Mouse (Mus musculus) urinary bladder, postnatal 14 days (tissue): ENCODE measurements at regions not wholly inside any gene's neighbourhood (a gene's known extent, or its start where the extent isn't known, plus 50 kb on each side); places are given as distances from the start of the nearest gene placed in this dataset.

Experiments used
- DNase-seq: peaks from one replicate; pipeline ENCODE4 v3.0.0; 2021; ENCODE audit warnings: low spot score

DNA sequence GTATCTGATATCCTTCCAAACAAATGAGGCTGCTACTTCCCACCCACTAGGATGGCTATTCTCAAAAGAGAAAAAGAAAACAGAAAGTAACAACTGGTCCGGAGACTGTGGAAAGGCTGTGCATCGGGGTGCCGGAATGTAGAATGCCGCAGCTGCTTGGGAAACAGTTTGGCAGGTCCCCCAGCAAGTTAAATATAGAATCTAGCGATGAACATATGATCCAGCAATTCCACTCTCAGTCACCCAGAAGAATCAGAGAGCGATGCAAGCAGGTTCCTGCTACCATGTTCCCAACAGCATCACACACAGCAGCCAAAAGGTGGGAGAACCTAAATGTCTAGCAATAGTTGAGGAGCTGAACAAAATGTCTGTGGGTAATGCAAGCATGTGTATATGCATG, 528.3 kb upstream of the Gm19410 start:
- no peak for DNase-seq

DNA sequence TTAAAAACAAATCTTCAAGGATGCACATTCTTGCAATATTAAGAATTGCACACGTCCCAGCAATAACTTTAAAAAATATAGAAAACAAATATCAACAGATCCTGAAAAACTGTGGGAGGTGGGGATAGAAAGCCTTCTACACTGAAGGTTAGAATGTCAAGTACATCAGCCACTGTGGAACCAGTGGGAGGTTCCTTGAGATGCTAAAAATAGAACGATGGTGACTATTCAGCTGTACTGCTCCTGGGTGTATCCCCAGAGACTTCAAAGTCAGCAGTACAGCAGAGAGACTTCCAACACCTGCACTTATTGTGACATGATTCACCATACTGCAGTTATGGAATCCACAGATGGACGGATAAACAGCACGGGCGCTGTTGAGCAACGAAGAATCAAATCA, 524.7 kb upstream of the Gm19410 start:
- DNase-seq, result no peak

DNA sequence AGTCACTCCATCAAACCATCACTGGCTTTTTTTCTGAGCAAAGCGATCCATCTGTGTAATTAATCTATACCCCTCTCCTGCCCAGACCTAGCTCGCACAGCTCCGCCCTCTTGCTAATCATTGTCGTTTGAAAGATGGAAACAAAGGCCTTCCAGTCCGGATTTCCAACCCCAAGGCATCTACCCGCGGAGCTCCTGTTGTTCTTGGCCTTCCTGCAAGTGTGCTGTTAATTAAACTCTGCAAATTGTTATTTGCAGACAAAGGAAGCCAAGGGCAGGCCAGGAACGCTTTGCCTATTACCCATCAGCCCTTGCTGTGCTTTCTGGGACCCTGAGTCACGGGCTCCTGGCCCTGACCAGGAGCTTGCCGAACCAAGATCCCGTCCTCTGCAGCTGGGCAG, 522.0 kb upstream of the Gm19410 start:
- no peak for DNase-seq

DNA sequence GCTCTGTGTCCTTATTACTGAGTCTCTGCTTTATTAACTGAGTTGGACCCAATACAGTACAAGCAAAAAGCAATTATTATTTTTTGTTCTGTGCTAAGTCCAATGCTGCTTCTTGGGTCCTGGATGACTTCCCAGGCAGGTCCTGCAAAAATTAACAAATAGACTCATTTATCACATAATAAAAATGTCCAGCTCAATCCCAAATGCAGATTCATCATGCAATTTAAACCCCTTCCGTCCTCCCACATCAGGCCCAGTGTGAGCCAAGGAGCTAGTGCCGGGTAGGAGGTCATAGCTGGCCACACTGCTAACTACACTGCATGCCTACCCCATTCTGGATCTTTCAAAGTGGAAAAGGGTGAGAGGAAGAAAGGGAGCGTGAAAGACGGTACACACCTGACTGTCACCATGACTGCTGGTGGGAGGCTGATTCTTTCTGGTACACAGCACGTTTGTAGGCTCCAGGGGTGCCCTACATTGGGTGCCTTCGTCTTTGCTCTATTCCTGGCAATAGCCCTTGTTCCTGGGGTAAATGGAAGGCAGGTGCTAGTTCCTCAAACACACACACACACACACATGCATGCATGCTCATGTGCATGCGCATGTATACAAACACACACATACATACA, 515.7 kb upstream of the Gm19410 start:
- DNase-seq, result no peak

DNA sequence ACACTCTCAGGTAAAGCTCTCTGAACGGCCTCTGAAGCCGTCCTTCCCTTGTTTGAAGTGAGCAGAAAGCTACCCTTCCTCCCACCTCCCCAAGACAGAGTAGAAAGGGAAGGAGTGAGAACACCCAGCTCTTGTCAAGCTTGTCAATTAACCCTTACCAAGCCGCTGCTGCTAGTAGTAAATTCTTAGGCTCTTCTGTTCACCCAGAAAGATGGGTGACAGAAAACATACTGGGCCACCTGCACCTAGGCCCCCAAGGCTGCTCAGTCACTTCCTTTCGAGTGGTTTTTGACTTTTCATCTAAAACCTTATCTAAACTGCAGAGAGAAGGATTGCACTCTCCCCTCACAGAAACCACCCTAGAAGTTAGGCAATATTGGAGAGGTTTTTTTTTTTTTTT, 514.9 kb upstream of the Gm19410 start:
- DNase-seq, result no peak

DNA sequence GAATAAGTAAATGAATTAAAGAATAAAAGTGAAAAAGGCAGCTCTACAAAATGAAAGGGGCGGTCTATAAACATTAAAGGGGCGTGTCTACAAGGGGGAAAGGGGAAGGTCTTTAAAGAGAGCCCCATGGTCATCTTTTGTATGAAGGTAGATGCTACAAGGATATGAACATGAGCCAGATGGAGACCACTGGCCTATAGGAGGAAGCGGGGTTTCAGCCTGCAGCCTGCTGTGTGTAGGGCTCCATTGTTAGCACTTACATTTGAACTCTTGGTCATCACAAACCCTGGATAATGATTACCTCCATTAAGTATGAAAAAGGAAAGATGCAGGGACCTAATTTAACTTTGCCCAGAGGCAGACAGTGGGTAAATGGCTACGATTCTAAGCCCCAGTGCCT, 511.6 kb upstream of the Gm19410 start:
- DNase-seq, result no peak

DNA sequence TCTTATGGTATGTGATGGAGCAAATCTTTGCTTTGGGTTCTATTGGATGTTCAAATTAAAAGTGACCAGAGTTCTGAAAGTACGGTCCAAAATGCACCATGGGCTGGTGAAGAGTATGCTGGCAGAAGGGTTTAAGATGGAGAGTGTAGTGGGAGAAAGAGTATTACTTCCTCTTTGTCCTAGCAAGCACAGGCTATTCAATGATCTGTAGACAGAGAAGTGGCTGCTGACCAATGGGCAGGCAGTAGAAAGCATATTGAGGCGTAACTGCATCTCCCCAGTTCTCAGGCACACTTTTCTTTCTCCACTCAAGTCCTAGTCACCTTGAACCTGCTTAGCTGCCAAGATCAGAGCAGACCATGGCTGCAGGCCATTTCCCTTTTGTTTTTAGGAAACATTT, 510.3 kb upstream of the Gm19410 start:
- DNase-seq, result no peak

DNA sequence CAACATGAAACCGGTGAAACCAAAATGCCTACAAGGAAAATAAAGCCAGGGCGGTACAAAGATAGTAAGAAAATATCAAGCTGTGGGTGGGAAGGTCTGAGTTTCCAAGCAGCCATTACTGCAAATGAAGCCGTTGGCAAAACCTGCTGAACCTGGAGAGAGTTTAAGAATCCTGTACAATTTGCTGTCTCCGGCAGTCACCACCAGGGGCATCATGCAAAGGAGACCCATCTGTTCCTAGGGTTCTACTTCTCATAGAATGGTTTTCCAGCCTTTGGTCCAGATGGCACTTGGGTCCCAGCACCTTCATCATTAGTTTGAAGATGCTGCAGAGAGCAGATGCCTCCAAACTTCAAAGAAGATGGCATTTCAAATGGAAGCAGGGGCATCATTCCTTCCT, 508.6 kb upstream of the Gm19410 start:
- DNase-seq, result no peak

DNA sequence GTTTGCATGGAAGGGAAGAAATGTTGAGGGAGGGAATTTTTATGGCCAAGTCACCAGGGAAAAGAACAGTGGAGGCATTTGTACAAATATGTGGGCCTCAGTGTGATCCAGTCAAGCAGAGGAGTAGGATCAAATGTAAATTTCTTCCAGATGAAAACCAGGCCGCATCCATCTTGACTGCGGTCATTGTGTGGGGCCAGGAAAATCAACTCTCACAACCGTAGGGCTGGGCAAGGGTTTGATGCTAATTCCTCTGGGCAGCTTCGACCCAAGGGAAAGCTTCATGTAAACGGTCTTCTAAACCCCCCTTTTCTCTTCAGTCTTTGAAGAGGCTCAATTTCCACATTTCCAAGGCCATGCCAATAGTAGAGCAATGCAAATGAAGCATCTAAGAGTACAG, 497.4 kb upstream of the Gm19410 start:
- DNase-seq, result no peak

DNA sequence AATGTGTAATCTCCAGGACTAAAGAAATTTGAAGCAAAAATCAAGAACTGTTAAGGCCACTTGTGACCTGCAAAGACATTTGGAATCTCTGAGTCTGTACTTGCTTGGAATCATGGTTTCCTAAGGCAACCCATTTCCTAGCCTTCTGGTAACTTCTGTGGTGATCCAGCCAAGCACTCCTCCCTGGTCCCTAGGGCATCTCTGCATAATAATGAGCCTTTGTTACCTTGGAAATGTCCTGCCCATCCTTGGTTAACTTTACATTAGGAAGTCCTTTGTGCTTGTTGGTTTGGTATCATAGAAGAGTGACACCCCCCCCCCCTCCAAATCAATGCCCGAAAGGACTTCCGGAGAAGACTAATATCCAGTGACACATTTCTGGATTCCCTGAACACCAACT, 496.6 kb upstream of the Gm19410 start:
- DNase-seq, result no peak

DNA sequence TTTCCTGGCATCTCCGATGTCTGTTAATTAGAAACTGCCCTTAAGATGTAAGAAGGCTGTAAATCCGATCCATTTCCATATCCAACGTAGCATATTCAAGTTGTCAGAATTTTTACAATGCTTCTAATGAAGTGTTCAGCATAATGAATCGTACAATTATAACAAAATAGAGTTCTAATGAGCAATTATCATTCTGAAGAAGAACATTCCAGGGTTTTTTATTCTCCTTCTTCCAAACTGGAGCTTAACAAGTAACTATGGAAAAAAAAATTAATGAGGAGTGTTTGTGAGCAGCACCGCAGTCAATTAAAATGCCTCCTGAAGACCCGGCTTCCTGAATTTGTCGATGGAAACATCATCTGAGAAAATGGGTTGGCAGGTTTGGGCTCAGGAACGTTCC, 489.6 kb upstream of the Gm19410 start:
- DNase-seq, result no peak

DNA sequence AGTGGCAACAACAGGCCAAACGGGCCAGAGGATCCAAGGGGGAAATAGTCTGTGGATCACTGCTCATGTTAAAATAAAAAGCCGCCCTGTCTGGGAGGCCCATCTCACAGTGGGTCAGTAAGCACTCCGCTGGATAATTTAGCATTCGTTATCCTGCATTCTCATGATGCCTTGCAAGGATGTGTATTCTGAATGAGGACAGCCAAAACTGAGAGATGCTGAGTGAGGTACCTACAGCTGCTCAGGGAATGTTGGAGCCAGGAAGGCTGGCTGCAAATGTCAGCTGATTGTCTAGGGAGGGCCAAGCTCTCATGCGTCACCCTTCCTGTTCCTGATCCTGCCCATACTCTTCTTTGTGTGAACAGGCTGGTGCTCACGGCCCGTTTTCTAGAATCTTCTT, 489.1 kb upstream of the Gm19410 start:
- no peak for DNase-seq

DNA sequence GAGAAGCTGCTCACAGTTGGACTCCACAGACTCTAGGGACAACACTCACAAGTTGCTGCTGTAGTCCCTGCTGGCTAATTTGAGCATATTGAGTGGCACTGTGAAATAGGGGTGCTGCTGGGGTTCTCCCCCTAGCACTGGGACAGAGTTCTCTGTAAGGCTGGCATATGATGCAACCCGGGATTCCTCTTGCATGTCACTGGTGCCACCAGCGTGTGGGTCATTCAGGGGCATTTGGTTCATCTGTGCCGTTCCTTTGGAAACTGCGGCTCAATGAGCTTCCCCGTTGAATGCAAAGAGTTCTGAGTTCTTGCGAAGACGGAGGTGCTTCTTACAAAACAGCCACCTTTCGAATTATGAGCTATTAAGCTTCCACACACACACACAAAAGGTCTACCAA, 486.6 kb upstream of the Gm19410 start:
- no peak for DNase-seq

DNA sequence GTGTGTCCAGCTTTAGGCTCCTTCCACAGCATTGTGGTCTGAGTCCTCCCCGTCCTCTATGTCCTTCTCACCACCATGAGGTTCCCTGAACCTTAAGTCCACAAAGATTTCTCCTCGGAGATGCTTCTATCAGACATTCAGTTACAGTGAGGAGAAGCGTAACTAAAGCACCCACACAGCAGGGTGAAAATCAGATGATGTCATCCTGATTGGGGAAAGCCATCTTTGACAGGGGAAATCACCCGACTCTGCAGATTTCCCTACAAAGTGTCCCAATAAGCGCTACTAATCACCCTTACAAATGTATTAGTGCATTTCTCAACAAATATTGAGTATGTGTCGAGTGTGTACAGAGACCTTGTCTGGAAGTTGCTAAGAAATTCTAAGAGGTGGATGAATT, 484.8 kb upstream of the Gm19410 start:
- no peak for DNase-seq

DNA sequence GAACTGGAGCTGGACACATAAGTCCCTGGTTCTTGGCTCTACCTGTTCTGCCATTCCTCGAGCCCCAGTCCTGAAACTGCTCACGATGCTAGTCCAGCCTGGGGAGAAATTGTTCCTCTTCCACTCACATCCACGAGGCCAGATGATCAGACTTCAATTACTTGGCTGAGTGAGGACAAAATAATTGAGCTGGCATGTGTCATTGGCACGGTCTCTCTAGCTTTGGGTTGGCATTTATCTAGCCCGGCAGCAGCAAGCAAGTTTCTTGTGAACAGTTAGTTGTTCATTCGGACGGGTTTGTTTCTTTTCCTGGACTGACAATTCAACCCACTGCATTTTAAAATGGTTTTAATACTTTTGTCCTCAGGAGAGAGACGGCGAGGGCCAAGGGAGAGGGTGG, 482.2 kb upstream of the Gm19410 start:
- DNase-seq, result no peak

DNA sequence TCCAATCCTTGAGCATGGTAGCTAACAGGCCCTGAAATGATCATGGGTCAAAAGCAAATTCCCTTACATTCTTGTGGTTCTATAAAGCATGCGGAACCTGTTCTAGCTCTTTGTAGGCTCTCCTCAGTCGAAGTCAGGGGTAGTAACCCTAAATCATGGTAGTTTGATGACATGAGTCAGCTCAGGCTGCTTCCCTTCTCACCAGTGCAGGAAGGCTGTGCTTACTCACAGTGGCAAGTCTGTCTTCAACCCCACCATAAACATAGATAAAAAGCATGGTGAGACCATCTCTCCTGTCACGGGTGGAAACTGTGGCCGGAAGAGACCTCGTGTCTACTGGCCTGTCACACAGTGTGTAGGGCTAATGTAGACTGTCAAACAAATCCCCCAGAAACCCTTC, 476.6 kb upstream of the Gm19410 start:
- no peak for DNase-seq

DNA sequence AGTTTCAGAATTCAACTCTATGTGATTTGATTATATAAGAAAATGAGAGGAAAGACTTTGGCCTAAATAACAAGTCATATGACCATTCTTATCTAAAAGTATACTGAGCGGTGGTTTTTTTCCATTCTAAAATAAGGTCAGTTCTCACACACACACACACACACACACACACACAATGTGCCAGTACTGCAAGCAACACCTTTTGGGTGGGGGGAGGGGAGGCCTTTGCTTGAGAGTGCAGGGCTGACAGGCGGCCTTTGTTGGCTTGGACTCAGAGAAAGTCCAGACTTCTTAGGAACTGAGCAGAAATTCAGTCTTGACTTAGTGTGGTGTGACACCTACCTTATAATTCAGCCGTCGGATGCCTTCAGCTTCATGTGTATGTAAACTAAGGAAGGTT, 475.6 kb upstream of the Gm19410 start:
- no peak for DNase-seq

DNA sequence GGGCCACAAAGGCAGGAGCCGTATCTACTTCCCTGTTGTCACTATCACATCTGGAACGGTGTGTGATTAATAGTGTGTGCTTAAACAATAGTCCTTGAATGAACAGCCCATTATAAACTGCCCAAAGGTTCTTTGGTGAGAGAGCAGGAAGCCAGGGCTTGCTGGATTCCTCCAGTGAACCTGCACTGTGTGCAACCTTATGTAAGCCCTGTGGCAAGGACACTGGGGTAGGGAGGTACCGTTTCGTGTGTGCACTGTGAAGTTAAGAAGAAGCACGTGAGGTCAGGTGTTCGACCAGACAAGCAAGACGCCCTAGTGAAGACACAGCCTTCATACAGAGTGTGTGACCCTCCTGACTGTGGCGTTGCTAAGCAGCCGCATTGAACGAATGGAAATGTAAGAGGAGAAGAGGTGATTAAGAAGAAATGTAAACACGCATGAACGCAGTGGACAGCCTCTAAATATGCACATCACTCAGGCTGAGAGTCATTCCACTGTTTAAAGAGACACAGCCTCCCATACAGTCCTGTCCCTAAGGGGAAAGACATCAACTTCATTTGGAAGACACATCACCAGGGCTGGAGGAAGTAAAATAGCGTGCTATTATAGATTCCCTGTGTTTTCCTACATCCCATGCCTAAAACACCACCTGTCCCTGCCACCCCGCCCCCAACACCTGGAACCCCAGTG, 472.0 kb upstream of the Gm19410 start:
- DNase-seq, result no peak

DNA sequence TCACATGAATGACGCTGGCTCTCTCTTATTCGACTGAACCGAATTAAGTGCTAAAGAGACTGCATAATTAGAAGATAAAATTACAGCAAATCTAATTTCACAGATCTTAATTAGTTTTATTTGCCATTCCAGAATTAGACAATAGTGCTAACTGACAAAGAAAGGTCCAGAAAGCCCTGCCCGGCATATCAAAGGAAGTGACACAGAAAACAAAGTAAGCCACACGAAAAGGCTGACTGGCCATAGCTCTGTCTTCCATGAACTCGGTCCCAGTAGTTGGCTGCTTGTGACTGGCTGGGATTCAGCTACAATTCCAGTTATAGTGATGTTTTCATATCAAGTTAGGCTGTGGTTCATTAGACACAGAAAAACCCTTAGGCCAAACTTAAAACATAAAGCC, 468.7 kb upstream of the Gm19410 start:
- no peak for DNase-seq

DNA sequence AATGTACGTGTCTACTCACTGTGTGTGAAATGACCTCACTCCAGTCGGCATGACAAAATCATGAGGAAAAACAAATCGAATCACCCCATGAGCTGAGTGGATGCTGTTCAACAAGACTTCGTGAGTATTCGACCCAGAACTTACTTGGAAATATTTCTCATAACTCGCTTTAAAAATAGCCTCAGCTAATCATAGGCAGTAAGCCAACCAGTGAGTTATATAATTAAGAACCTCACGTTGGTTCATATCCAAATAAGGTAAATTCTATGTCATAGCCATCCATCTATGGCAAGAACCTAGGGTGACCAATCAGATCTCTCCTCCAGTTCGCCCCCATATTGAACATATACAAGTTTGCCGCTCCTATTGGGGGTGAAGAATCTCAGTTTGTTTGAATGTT, 466.5 kb upstream of the Gm19410 start:
- no peak for DNase-seq

DNA sequence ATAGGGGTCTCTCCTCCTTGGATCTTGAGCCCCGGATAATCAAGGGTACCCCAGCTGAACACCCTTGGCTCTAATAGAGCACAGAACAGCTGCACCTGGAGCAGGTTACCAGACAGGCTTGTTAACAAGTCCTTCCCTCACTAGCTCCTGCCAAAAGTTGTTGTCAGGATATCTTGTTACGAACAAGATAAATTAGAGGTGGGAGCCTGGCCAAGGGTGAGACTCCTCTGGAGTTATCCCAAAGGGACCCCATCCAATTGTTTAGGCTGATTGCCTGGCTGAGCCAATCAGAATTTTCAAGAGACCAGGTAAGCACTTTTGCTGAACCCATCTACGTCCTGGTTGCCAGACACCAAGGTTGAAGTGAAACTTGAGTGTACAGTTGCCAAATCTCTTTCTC, 465.2 kb upstream of the Gm19410 start:
- peak; percentile 7 for DNase-seq

DNA sequence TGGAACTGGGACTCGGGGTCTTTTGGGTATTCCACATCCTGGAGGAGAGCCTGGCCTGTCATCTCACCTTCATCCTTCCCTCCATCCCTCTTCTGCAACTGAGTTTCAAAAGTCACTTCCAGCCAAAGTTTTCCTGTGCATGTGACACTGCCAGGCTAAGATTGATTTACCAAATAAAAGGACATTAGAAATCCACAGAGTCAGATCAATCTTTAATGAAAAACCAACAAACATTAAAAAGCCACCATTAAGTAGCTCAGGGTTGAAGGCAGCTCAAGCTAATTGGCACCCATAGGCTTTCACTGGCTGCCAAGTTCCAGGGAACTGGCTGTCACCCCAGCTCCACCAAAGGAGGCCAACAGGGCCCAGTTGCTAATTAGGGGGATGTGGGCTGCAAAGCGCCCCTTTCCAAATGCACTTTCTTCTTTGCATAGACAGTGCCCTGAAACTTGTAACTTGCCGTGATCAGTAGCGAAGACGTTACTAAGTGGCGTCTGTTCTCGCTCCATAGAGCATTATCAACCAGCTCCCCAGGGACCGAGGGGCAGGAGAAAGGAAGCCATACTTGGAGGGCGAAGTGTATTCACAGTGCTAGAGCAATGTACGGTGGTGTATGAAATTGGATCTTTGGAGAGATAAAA, 464.6 kb upstream of the Gm19410 start:
- DNase-seq, result no peak

DNA sequence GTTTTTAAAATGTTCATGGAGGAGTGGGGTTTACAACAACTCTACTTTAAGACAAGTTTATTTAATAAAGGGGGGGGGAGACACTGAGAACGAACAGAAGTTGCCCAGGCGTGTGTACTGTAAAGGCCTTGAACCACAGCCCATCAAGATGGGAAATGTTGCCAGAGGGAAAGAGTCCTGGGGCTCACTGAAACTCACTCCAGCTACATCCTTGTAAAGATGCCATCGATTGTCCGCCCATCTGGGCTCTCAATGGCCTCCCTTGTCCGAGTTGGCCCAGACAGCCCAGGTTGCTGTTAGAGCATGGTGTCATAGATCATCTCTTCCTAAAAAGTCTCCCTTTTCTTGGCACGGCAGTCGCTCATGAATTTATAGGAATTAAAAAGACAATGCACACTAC, 462.7 kb upstream of the Gm19410 start:
- DNase-seq, result peak; percentile 10
